Mouse (Mus musculus) spleen, postnatal 4 days (tissue): ENCODE data around the gene Inpp5b.
"Not testable (repeated sequence)": the region's sequence is repeated elsewhere in the genome, so short reads cannot be mapped to it uniquely, and the experiment has no call there.

Source experiments
- DNase-seq, 2 experiments: peaks; one replicate each; pipeline ENCODE4 v3.0.0; 2022; ENCODE audit warnings: low spot score in 2 of 2

The Inpp5b gene

DNA sequence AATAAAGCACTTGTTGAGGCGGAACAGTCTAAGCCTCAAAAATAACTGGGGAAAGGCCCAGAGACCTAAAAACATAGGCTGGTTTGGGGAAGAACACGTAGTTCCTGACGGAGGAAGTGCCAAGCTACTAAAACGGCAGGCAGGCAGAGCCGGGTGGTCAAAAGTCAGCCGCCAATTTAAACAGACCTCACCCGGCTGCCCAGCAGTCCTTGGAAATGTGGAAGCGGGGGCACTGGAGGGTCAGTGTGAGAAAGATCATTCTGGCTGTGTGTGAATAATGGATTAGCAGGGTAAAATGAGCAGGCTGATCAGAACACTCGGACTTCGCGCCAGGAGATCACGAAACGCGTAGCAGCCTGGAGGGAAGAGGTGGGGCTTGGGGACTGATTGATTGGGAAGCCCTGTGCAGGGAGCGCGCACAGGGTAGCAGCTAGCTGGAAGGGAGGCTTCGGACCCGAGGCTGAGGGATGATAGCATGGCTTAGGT, 31.6 kb upstream of the Inpp5b start:
- DNase-seq = no peak

- peak in 1 of 2 experiments; percentile 48 for DNase-seq
Observed at GRCm38 (mm10) chr4:124710776-124711291, 30.8 kb upstream of the Inpp5b start.

DNA sequence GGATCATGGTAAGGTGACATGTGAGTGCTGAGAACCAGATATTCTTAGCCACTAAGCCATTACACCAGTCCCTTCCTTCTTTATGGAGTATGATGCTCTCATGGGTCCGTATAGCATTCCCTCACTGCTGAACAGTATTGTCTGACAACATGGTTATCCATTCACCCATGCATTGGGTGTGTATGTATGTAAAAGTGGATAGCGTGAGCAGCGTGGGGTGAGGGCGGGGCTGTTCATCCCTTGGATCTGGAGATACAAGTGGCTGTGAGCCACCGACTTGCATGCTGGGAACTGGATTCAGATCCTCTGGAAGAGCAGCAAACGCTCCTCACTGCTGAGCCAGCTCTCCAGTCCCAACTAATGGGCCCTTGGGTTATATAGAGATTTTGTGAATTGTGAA, 29.0 kb upstream of the Inpp5b start:
- DNase-seq = no peak

GRCm38 (mm10) chr4:124713850-124714249, 27.8 kb upstream of the Inpp5b start:
- not testable (repeated sequence) for DNase-seq

GRCm38 (mm10) chr4:124714545-124715481, 26.8 kb upstream of the Inpp5b start, which contains the start of gene Sf3a3:
Gene Sf3a3, plus strand, starts transcription at chr4:124714776.
- peak; percentile 94 to 96 for DNase-seq

- no peak for DNase-seq
Observed at GRCm38 (mm10) chr4:124719101-124719500, 22.5 kb upstream of the Inpp5b start.

GRCm38 (mm10) chr4:124726121-124726520, 15.5 kb upstream of the Inpp5b start:
- DNase-seq = no peak

GRCm38 (mm10) chr4:124736952-124737351, 4.7 kb upstream of the Inpp5b start:
- no peak for DNase-seq

GRCm38 (mm10) chr4:124737486-124737885, 4.2 kb upstream of the Inpp5b start:
- DNase-seq = no peak

DNA sequence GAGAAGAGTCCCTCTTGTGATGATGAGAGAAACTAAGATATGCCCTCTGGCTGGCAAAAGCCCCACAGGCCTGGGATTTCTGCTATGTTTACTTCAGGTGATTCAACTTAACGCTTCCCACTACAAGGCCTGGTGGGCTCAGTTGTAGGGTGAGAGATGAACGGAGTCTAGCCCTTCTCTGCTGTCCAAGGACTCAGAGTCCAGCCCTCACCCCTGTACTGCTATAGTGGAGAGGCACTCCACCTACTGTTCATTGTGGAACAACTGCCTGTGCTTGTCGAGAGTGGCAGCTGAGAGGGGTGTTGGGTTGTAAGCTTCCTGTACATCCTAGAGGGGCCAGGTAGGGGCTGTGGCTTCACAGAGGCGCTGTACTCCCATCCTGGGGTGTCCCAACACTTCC, 3.6 kb upstream of the Inpp5b start:
- DNase-seq = no peak

- no peak for DNase-seq
Observed at GRCm38 (mm10) chr4:124738783-124739182, 2.9 kb upstream of the Inpp5b start.

DNA sequence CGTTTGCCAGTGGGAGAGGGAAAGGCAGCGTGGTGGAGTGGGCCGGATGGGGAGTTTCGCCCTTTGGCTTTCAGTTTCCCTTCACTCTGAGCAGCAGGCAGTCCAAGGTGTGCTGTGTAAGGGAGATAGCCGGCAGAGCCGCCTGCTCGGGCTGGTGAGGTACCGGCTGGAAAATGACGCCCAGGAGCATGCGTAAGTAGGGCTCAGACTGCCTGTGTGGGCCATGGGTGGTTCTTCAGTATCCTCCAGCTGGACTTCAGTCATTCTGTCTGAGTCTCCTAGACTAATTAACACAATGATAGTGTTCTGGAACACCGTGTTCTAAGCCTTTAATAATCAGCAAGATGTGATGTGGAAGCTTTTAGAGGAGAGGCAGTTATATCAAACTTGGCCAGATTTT, 1.2 kb downstream of the Inpp5b start:
- DNase-seq = no peak

GRCm38 (mm10) chr4:124746577-124746976, 4.9 kb downstream of the Inpp5b start:
- no peak for DNase-seq

GRCm38 (mm10) chr4:124747851-124748250, 6.2 kb downstream of the Inpp5b start:
- DNase-seq = no peak

GRCm38 (mm10) chr4:124751300-124752250, 9.9 kb downstream of the Inpp5b start:
- DNase-seq = peak; percentile 97 to 99

DNA sequence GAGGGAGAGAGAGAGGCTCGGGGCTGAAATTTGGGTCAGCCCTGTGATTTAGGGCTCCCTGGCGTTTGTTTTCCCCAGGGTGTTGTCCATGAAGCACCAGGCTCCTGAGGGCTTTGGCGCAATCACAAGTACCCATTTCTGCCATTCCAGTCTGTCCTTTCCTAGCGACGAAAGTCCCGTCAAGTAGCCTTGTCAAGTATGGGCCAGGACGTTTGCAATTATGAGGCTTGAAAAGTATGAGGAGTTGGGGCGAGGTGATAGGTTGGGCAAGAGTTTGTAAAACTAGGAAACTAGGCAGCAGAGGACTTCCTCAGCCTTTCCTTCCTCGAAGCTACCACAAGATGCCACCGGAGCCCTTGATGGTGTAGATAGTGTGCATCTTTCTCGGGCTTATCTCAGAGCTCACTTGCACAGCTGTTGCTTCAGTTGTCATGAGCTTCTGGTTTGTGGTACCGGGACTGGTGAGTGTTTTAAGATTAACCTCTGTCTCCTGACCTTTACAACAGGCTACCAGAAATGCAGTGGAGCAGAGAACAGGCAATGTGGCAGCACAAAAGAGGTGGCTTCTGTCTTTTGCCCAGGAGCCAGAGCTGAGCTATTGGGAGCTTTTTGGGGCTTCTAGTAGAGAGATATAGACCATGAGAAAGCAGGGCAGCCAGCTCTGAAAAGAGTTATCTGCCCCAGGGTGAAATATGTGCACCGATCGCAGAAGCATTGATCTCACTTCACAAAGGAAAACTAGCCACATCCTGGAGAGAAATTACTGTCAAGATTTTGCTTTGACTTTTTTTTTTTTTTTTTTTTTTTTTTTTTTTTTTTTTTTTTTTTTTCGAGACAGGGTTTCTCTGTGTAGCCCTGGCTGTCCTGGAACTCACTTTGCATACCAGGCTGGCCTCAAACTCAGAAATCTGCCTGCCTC, 10.9 kb downstream of the Inpp5b start:
- DNase-seq = peak; percentile 55 to 71

- DNase-seq = no peak
Observed at GRCm38 (mm10) chr4:124755526-124755925, 13.9 kb downstream of the Inpp5b start.

DNA sequence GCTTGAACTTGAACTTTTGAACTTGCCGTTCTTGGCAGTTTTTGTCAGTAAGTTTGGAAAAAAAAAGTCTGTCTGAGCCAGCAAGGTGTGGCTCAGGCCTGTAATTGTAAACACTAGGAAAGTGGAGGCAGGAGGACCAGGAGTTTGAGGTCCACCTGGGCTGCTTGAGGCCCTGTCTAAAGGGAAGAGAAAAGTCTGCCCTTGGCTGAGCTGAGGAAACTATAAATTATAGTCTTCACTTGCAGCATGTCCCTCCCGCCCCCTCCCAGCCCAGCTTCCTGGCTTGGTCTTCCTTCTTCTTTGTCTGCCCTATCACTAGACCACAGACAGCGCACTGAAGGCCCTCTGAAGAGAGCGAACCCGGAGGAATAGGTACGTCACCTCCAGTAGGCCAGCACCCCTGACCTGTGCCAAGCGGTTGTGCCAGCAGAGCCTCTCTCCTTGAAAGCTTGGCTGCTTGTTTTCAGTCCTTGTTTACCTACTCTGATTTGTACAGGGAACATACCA, 17.7 kb downstream of the Inpp5b start:
- DNase-seq = no peak

GRCm38 (mm10) chr4:124761201-124761600, 19.6 kb downstream of the Inpp5b start:
- DNase-seq = no peak

- DNase-seq = no peak
Observed at GRCm38 (mm10) chr4:124762858-124763452, 21.3 kb downstream of the Inpp5b start.
